Mouse (Mus musculus) E14TG2a.4 (cell line): Measurements from ENCODE around the gene Prcp.

Source experiments
- CTCF ChIP-seq: conservative IDR thresholded peaks from 2 replicates; pipeline ENCODE4 v1.5.1; 2014; ENCODE audit warnings: low read length
- POU5F1 ChIP-seq: IDR thresholded peaks from 2 replicates; pipeline ENCODE4 v1.6.1; 2014; ENCODE audit warnings: low read length, borderline replicate concordance

GRCm38 (mm10) chr7:92876538-92876937 is 2.3 kb downstream of the Prcp start:
- no peak for TF ChIP-seq CTCF
- no peak for TF ChIP-seq POU5F1
